Mouse (Mus musculus): ENCODE measurements around the gene Parn. TPM values are rescaled to one million over a fixed set of nuclear protein-coding genes. Genes with fewer than 3 reads are reported as not detected.

Parn gene
- total RNA-seq (2023) = 10 to 100 TPM; 15.7 to 16.2 TPM

GRCm38 (mm10) chr16:13667878-13668343 lies at the start of gene Parn:
Gene Parn, minus strand, starts transcription at chr16:13668170.

GRCm38 (mm10) chr16:13671685-13672385 lies 3.9 kb upstream of the Parn start, which contains the start of the genes Bfar and 3110001I22Rik:
Gene Bfar, plus strand, starts transcription at chr16:13671858.
Gene 3110001I22Rik, plus strand, starts transcription at chr16:13671929.

Other genes starting within 250 kb of the Parn start
- gene Bfar, start 3.7 kb upstream of the Parn start, total RNA-seq (2023) = 10 to 100 TPM; 56.9 to 59.4 TPM
- 10 to 100 TPM; 19.6 to 19.8 TPM for gene 3110001I22Rik, start 3.8 kb upstream of the Parn start, total RNA-seq (2023)
- gene Pla2g10, start 62.8 kb upstream of the Parn start, total RNA-seq (2023) = not detected
- gene Rrn3, start 112.5 kb upstream of the Parn start, total RNA-seq (2023) = 10 to 100 TPM; 18.6 to 19.4 TPM
- 10 to 100 TPM; 52.1 to 53.9 TPM for gene Ntan1, start 150.7 kb upstream of the Parn start, total RNA-seq (2023)
- gene Pdxdc1, start 235.0 kb upstream of the Parn start, total RNA-seq (2023) = 10 to 100 TPM; 67.7 to 69.0 TPM
- 1 to 10 TPM in 1 of 2 experiments, under 1 TPM in 1; 0.76 to 1.8 TPM for gene Mpv17l, start 235.0 kb upstream of the Parn start, total RNA-seq (2023)

All from monocyte, adult 59 days (primary cell).